Mouse (Mus musculus) gastrocnemius, postnatal 10 days (tissue): ENCODE data around the gene Lrrc8d. TPM values are rescaled to one million over a fixed set of nuclear protein-coding genes. Genes with fewer than 3 reads are reported as not detected.
A peak's percentile ranks its signal among the peaks of the same experiment; 100 is the strongest.

ENCODE experiments used
- DNase-seq: peaks from one replicate; pipeline ENCODE4 v3.0.0; 2021; ENCODE audit warnings: mixed read lengths
- total RNA-seq, 2 experiments: library from RNA; stranded (reverse); gene quantifications; 2 replicates each; pipeline ENCODE4 v1.2.3; 2021

The Lrrc8d gene
- total RNA-seq, 2 experiments from 2014 or later = 10.8 to 11.1 TPM

GRCm38 (mm10) chr5:105715531-105716124, 15.9 kb downstream of the Lrrc8d start:
- DNase-seq = no peak

- DNase-seq = no peak
These were observed 17.5 kb downstream of the Lrrc8d start for GRCm38 (mm10) chr5:105717294-105717693.

- DNase-seq = no peak
These were observed 18.4 kb downstream of the Lrrc8d start for GRCm38 (mm10) chr5:105718138-105718670.

- DNase-seq = no peak
These were observed 21.5 kb downstream of the Lrrc8d start for GRCm38 (mm10) chr5:105721267-105721666.

- DNase-seq = peak; percentile 40
These were observed 23.0 kb downstream of the Lrrc8d start for GRCm38 (mm10) chr5:105722807-105723206.

GRCm38 (mm10) chr5:105730193-105730831, 30.5 kb downstream of the Lrrc8d start:
- no peak for DNase-seq

- DNase-seq = no peak
These were observed 31.4 kb downstream of the Lrrc8d start for GRCm38 (mm10) chr5:105731173-105731626.

GRCm38 (mm10) chr5:105731627-105732432, 32.1 kb downstream of the Lrrc8d start:
- peak; percentile 66 for DNase-seq

- peak; percentile 35 for DNase-seq
These were observed 32.7 kb downstream of the Lrrc8d start for GRCm38 (mm10) chr5:105732433-105732891.

- no peak for DNase-seq
These were observed 33.5 kb downstream of the Lrrc8d start for GRCm38 (mm10) chr5:105733226-105733625.

GRCm38 (mm10) chr5:105736365-105736764, 36.6 kb downstream of the Lrrc8d start:
- no peak for DNase-seq

- DNase-seq = no peak
These were observed 37.4 kb downstream of the Lrrc8d start for GRCm38 (mm10) chr5:105737145-105737544.

- DNase-seq = no peak
These were observed 40.7 kb downstream of the Lrrc8d start for GRCm38 (mm10) chr5:105740437-105740836.

- DNase-seq = no peak
These were observed 42.9 kb downstream of the Lrrc8d start for GRCm38 (mm10) chr5:105742641-105743040.

- no peak for DNase-seq
These were observed 45.6 kb downstream of the Lrrc8d start for GRCm38 (mm10) chr5:105745324-105745723.

- no peak for DNase-seq
These were observed 46.2 kb downstream of the Lrrc8d start for GRCm38 (mm10) chr5:105745927-105746454.

- DNase-seq = no peak
These were observed 55.0 kb downstream of the Lrrc8d start for GRCm38 (mm10) chr5:105754803-105755202.

GRCm38 (mm10) chr5:105755491-105755890, 55.7 kb downstream of the Lrrc8d start:
- no peak for DNase-seq

- DNase-seq = no peak
These were observed 58.2 kb downstream of the Lrrc8d start for GRCm38 (mm10) chr5:105757978-105758377.

GRCm38 (mm10) chr5:105758866-105759265, 59.1 kb downstream of the Lrrc8d start:
- DNase-seq = no peak

- no peak for DNase-seq
These were observed 62.2 kb downstream of the Lrrc8d start for GRCm38 (mm10) chr5:105761848-105762482.

- DNase-seq = no peak
These were observed 64.6 kb downstream of the Lrrc8d start for GRCm38 (mm10) chr5:105764369-105764768.
